Mouse (Mus musculus): ENCODE results near the gene Pacrg.

Gene Pacrg

DNA sequence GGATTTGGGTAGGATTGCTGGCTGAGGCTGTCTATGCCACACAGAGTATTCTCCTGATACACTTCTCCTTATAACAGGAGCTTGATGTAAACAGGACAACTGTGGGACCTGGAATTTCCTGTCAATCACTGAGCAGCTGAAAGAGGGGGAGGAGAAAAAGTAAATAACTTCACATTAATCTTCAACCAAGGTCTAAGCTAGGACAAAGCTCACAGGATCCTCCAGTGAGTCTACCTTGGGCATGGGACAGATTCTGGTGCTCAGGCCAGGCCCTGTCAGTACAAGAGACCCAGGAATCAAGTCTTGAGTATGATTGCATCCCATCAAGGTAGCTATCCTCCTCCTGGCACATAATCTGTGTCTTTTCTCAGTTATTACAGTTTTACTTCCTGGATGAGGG lies 102.1 kb downstream of the Pacrg start:
- DNase-seq: no peak

DNA sequence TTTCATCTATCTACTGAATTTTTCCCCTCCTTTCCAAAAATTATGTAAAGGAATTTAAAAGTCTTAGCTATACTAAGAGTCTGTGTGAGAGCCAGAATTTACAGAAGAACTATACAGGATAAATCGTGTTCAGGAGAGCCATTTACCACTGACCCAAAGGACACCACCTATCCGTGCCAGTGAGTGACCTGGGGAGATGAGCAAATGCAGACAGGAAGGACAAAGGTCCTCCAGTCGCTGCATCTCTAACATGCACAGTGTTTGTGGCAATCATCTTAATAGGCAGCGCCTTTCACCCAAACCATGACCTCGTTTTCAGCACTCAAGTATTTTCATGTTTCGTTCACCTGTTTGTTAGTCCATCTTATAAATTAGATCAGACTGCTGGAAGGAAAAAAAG lies 105.4 kb downstream of the Pacrg start:
- no peak for DNase-seq

DNA sequence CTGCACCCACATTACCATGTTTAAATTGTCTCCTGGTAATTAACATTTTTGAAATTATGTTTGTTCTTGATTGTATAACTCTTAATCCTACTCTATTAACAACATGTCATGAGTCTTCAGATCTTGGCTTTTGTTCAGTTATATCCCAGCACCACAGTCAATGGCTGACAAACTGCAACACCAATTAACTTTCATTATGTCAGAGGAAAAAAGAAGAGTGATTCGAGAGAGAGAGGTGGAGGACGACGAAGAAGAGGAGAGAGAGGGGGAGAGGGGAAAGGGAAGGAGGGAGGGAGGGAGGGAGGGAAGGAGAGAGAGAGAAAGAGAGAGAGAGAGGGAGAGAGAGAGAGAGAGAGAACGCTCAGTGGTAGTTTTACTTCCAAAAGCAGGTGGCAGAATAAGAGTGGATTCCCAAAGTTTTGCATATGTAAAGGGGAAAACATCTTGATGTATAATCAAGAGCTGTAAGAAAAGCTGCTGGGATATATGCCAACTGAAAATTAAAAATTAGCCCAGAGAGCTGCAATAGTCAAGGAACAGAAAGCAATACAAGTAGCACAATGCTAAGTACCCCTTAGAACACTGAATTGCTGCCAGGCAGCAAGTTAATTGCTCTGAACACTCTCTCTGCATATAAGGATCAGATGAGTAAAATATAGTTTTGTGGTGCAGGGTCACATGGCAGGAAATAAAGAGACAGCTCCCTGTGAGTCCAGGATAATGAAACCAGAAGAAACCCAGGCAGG lies 107.6 kb downstream of the Pacrg start:
- no peak for DNase-seq

DNA sequence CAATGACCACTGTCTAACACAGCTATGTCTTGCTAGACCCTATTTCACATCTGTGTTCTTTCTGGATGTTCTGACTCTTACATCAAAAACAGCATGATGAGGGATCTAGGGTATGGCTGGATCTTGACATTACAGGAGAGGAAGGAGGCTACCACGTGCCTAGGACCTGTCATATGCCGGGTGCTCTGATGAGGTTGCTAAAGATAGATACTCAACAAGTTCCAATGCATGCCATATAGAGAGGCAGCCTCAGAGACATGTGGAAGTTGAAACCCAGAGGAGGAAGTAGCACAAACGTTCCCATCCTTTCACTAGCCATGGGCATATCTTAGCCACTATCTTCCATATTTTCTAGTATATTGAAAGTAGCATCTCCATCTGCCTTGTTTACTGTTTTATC lies 115.3 kb downstream of the Pacrg start:
- no peak for DNase-seq

DNA sequence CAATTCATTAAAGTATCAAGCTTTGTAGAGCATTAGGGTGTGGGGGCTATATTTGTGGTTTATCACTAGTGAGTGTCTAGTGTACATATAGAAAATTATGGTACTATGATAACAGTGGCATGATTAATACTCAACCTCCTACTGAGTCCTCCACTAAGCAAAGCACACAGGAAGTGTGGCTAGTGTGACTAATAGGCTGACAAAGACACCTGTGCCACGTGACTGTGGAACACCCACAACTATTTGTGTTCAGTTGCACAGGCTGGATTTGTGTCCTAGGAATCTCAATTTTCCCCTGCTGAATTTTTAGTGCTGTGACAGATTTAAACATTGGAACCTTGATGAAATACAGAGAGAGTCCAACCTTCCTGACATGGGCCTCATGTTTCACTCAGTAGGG lies 118.5 kb downstream of the Pacrg start:
- no peak for DNase-seq

DNA sequence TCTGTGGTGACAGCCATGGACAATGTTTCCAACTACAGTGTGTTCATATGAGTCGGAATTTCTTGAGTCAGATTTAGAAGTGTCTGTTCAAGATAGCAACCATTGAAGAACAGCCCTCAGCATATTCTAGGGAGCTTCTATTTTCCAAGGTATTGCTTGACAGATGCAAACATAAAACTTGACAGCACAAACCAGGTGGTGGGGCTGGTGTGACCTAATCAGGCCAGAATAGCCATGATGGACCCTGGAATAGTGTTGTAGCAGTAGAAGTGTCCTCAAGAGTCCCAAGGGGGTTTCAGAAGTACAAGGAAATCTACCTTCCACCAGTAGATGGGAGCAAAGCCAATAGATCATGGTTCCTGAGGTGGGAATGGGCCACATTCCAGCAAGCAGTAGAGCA lies 123.0 kb downstream of the Pacrg start:
- no peak for DNase-seq

DNA sequence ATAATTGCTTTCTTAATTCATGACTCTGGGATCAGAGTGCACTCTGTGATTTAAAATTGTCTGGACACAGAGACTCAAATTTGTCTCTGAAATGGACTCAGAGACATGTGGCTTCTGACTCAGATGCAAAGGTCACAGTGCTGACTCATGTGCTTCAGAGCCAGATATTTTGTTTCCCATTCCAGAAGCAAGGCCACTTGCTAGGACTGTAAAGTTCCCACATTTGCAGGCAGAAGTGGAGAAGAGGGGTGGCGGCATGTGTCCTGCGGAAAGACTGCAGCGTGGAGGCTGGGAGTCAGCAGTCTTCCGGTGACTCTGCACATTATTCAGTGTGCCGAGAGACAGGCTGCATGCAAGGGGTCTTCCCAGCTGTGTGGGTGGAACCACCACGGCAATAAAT lies 137.3 kb downstream of the Pacrg start:
- DNase-seq: no peak

DNA sequence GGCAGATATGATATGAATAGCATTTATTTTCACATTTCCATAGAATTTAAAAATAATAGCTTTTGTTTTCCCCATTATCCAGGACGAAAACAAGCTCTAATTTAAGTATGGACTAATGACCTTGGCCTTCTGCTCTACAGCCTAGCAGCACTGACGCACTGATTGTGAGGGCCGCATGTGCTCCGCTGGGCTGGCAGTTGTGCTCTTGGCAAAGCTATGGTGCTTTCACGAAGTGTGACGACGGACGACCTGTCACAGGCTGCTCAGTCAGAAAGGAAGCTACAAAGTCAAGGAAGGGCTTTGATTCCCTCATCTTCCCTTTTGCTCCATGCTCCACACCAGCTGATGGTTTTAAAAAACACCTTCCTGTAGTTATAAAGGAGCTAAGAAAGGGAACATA lies 142.1 kb downstream of the Pacrg start:
- DNase-seq: no peak

DNA sequence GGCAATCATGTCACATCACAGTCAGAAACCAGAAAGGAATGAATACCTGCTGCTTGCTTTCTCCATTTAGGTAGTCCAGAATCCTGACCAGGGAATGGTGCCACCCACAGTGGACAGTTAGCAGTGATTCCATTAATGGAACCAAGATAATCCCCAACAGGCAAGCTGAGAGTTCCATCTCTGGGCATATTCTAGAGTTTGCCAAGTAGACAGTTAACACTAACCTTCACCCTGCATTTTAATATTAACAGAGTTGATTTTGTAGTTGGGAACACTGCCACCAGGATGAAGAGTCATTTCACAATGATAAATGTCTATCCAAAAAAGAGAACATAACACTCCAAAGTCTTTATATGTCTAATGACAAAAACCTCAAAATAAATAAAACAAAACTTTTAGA lies 144.7 kb downstream of the Pacrg start:
- DNase-seq: no peak

DNA sequence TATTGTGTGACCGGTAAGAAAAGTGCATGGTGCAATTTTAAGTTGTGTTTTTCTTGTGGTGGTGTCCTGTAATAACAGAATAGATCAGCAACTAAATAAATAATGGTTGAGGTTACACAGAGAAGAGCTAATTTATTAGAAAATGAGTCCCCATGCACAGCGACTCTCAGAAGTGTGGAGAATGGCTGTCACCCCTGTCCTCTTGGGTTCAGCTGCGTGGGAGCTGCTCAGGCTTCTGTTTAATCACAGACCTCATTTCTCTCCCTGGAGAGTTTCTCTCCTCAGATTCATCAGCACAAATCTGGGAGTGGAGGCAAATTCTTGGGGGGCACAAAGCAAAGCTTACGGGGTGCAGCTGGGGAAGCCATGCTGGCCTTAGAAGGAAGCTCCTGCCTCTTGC lies 163.0 kb downstream of the Pacrg start:
- no peak for DNase-seq

DNA sequence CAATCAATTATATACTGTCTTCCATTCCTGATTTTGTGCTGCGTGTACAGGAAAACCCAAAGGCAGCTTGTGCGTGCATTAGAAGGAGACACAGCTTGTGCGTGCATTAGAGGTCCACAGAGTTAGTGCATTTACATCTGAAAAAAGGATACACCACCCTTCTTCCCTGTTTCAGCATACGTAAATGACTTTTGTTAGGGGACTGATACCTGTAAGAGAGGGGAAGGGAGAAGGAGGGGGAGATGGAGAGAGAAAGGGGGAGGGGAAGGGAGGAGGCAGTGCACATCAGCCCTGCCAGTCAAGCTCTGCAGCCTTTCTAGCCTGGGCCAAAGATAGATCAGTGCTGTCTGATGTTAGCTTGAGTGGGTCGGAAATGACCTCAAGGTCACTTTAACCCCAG lies 164.6 kb downstream of the Pacrg start:
- no peak for DNase-seq

DNA sequence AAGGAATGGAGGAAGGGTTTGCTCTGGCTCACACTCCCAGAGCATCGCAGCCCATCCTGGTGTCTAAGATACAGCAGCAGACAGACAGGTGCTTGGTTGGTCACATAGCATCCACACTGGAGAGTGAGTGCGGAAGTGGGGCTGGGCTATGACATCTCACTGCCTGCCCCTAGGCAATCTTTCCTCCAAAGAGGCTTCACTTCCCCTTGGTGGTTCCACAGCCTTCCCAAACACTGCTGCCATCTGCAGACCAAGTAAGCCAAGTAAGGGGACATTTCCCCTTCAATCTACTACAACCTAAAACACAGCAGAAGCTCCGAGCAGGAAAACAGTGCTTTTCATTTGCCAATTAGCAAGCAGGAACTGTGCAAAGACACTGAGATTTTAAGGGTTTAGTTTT lies 165.1 kb downstream of the Pacrg start:
- DNase-seq: no peak

DNA sequence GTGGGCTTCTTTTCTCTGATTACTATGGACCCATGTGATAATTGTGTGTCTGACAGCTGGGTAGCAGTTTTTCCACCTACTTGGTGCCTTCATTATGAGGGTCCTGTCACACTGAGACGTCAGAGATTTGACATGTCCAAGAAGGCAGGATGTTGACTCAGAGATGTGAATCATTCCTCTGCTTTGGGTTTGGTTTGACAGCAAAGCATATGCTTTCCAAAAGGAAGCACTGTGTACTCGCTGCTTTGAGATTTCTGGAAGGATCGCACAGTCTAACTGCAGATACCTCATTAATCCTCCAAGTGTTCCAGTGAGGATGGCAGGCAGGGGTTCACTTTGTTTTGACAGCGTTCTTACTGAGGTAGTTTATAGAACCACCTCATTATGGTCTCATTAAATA lies 178.8 kb downstream of the Pacrg start:
- no peak for DNase-seq

DNA sequence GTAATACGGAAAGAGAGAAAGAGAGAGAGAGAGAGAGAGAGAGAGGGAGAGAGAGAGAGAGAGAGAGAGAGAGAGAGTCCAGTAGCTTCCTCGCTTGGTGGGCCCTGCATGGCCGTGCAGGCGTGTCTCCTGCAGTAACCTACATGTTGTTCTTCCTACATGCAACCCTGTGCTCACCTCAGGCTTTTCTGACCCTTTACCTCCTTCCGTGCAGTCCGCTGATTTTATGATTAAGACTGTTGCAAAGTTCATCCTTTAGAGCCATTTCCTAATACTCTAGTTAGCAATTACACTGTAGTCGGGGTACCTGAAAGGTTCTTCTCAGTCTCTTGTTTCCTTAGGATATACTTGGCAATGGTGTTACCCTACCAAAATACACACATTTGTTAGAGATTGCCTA lies 196.5 kb downstream of the Pacrg start:
- DNase-seq: no peak

DNA sequence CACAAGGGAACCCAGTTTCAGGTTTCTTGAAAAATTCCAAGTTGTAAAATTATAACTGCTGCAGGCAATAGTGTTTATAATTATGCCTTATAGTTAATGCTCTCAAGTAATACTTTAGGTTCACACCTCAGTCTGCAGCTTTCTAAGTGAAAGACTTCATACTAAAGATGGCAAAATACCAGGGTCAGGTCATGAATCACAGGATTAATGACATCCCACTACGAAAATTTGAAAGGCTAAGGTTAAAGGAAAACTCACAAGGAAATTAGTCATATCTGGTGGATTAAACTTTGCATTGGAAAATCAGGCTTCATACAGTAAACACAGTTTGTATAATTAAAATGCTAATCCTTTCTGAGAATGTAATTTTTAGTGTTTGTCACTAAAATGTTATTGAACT lies 200.3 kb downstream of the Pacrg start:
- DNase-seq: no peak

DNA sequence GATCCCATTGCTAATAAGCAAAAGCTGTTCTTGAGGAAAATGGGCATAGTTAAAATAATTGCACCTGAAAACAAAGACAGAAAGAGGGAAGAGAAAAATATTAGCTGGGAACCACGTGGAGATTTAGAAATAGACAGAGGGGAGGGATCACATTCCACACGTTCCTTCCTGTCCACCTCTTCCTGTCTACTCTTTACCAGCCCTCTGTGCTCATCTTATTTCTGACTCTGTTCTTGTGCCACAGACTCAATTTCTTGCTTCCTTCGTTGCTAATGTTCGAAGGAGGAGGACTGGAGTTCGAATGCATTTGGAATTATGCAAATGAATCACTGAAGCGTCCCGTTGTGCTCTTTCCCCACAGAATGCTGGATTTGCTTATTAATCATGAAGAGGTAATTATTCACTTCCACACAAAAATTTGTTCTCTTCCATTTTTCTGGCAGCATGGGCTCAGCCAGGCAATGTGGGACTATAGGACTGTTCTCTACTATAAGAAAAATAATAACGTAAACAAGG lies 204.1 kb downstream of the Pacrg start:
- DNase-seq: no peak

DNA sequence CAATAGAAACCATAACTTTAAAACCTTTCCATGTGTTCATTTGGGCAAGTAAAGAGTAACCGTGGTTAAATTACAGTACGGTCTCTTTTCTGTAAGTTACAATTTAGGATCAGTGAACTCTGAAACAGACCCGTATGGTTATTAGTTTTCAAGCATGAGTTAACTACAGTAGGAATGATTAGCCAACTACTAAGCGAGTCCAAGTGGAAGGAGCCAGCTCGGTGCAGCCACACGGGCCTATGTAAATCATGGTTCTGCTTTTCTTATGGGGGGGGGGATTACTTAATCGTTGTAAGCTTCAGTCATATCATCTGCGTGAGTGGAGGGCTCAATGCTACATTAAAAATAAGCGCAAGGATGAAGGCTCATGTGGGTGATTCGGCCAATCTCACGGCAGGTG lies 204.6 kb downstream of the Pacrg start:
- no peak for DNase-seq

DNA sequence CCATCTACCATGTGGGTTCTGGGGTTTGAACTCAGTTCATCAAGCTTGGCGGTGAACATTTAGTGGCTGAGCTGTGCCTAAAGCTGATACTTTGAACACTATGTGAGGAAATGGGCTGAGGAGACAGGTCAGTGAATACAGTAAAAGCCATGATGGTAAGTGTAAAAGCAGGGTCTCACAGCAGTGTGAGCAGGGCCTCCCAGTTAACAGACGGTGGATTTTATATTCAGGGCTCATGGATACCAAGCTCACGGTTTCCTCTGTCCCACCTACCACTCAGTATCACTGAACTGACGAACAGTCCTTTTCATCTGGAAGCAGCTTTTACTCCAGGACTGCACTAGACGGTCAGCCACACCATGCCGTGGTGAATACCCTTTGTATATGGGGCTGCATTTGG lies 205.1 kb downstream of the Pacrg start:
- DNase-seq: no peak

DNA sequence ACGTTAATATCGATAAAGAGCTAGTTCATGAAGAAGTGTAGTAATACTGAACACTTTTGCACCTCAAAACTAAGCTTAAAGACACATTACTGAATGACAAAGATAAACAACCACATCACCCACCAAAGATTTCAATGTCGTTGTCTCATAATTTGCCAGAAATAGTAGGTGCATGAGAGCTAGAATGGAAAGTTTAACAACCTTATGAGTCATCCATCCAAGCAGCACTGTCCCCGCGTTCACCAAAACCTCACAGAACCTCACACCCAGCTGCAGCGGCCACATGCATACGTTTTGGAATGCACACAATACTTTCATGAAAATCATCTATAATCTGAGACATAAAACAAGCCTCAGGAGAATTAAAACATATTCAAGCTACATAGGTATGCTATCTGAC lies 206.3 kb downstream of the Pacrg start:
- no peak for DNase-seq

DNA sequence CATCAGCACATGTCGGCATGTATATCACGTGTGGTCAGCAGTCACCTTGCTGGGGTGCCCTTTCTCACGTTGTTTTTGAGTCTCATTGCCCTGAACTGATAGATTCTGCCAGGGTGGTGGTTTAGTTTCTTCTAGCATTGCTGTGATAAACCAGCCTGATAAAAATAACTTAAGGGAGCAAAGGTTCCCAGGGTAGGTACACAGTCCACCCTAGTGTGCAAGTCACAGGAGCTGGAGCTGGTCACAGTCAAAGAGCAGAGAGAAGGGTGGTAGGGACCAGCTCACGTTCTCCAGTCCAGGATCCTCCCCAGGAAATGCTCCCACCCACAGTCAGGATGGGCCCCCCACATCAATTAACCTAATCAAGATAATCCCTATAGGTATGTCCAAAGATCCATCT lies 211.9 kb downstream of the Pacrg start:
- DNase-seq: no peak

DNA sequence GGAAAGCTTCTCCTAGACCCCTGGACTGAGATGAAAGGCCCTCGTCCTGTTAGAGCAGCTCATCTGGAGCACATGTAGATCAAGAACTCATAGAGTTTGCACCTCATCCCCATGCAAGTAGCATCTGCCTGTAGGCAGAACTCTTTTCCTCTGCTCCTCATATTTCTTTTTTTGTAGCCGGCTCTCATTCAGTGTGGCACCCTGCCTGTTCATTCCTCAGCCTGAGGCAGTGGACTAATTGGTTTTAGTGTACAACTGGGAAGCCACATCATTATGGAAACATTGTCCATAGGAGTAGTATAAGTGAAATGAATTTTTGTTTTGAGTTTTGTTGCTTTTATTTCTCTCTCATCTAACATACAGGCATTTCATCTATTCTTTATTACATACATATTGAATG lies 212.6 kb downstream of the Pacrg start:
- DNase-seq: no peak

DNA sequence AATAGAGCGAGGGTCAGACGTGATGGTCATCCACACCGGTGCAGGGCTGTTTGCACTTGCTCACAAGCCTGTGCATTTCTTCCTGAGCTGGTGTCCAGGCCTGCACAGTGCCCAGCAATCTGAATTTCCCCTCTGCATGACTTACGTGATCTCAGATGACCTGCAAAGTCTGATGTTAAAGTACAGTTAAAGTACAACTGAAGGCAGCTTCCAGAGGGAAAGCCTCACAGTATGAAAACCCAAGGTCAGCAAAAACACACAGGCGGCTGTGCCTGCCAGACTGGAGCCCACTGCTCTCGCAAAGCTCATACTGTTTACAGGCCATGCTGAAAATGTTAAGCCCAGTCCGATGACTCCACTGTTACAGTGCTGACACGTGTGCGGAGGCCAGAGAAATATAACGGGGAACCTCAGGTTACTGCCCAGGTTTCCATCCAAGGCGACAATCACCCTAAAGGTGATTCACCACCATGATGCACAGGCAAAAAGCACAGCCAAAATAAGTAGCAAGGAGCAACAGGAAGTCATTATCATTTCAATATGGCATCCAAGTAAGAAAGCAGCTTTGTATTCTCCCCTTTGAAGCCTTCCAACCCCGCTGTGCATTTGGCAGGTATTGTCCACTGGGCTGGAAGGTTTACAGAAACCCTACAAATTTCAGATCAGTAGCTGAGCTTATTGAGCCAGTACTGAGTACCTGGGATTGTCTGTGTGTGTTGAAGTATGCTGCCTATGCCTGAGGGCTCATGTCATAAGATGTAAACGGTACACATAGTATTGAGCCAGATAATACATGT lies 213.6 kb downstream of the Pacrg start:
- DNase-seq: no peak

DNA sequence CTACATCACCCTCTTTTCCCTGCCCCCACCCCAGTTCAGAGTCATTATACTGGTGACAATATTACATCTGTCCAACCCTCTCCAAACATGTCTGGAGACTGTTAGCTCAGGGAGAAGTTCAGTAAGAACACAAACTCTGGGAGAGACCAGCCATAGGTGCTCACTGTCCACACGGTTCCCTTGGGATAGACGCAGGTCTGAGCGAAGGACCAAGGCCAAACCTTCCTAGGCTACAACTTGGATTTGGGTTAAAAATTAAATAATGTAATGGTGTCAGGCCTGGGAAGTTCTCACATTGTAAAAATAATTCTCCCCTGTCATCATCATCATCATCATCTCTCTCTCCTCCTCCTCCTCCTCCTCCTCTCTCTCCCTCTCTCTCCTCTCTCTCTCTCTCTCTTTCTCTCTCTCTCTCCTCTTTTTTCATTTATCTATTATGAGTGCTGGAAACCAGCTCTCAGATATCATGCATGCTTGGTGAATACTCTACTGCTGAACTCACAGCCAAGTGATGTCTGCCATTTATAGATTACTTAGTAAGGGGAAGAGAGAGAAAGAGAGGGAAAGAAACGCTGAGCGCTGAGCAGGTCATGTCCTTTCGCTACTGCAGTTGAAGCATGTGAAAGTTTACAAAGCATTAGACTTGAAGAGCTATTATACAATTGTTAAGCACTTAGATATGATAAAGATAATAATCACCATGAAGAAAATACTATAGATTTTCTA lies 215.2 kb downstream of the Pacrg start:
- DNase-seq: no peak

DNA sequence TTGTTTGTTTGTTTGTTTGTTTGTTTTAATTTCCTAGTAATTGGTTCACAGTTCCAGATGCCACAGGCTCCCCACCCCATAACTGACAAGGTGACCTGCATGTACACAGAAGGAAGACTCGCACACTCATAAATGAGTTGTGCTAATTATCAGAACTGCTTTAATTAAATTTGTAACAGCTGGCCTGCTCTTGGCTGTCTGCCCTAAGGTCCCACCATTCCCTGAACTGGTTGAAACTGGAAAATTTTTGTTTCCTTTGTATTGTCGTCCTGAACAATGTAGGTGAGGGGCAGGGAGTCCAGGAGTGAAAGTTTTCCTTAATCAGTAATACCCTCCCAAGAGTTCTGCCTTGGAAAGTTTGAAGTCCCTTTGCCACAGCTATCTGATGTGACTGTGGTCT lies 219.5 kb downstream of the Pacrg start:
- DNase-seq: no peak

All from right cerebral cortex, postnatal 14 days (tissue).